Mouse (Mus musculus): ENCODE measurements around the gene Tpcn1.

Gene Tpcn1

DNA sequence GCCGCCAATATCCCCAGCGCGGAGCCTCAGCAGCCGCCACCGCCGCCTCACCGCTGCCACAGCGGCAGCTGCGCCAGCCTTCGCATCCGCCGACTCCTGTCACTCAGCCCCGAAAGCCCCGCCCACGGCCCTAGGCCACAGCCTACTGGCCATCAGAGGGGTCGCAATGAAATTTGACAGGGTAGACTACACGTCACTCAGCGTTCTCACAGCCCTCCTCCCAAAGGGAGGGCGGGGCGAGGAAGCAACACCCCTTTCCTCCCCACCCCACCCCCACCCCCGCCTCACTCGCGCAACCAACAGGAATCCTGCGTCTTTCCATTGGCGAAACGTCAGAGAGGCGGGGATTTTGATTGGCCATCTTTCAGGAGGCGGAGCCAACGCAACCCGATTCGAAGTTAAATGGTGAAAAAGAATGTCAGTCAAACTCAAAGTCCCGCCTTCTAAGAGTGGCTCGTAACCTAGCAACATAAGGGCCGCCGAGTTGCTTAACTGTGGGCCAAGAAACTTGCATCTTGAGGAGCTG lies at the start of gene Tpcn1, which contains the start of gene Iqcd:
Gene Tpcn1 (minus strand): TSS at position 105 of the 526 bp plus-strand sequence.
Gene Iqcd (plus strand): TSS at position 448 of the 526 bp plus-strand sequence.
- peak; percentile 100 for DNase-seq

DNA sequence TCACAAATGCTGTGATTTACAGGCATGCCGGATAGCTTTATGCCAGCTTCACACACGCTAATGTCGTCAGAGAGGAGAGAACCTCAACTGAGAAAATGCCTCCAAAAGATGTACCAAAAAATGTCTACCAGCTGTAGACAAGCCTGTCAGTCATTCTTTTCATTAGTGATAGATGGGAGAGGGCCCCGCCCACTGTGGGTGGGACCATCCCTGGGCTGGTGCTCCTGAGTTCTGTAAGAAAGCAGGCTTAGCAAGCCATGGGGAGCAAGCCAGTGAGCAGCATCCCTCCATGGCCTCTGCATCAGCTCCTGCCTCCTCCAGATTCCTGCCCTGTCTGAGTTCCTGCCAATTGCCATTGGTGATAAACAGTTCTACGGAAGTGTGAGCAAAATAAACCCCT lies 47.2 kb upstream of the Tpcn1 start:
- no peak for DNase-seq

DNA sequence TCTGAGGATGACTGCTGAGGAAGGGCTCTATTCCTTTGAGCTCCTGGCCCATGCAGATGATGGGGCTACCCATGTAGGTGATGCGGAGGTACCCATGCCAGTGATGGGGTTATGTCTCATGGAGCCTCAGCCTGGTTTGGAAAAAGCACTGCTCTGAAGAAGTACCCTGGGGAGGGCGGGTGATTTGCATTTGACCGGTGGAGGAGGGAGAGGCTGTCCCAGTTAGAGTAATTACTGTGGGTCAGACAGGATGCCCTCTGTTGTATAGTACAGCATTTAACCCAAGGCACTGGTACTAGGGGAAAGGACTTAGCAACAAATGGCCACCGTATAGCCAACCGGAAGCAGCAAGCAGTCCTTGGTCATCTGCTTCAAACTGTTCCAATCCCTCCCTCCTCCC lies 46.4 kb upstream of the Tpcn1 start:
- no peak for DNase-seq

DNA sequence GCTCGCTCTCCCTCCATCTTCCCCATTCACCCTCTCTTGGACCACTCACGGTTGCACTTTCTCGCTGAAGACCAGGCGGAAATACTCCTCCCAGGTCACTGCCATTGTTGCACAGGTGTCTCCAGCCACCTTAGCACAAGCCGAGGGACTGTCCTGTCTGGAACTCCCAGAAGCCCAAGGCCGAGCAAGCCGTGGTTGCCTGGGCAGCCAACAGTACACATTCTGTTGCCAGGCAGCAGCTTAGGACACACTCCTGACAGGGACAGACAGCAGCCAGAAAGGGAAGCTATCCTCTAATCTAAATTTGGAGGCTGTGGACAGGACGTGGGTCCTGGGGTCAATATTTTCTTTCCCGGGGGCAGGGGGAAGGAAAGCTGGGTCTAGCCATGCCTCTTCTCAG lies 45.7 kb upstream of the Tpcn1 start, which contains the start of gene Cfap73:
Gene Cfap73 (minus strand): TSS at position 105 of the 400 bp plus-strand sequence.
- DNase-seq = no peak

DNA sequence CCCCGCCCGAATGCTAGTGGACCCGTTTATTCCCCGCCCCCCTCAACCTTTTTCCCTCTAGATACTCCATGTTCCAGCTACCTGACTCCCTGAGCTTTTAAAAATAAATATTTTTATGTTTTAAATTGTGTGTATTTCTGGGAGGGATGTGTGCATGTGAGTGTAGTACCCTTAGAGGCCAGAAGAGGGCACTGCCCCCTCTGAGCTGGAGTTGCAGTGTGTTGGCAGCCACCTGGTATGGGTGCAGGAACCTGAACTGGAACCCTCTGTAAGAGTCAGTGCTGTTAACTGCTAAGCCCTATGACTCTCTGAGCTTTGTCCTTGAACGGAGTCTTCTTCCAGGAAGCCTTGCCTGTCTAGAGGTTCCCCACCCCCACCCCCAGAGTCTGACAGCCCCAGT lies 43.4 kb upstream of the Tpcn1 start:
- DNase-seq = no peak

DNA sequence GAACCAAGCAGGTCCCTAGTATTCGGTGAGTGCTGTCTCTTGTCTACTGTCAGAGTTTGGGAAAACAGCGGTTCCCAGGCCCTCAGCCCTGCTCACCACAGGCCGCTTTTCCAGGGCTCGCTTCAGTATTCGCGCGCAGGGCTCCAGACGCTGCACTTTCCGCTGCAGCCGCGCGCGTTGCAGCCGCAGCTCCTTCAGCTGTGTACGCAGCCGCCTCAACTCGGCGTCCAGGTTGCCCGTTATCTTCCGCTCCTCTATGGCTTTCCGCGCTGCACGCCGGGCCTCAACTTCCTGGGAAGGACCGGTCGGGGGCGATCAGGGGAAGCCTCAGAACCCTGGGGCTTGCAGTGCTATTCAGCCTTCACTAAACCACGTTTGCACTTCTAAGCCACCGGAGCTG lies 42.7 kb upstream of the Tpcn1 start:
- DNase-seq = no peak

DNA sequence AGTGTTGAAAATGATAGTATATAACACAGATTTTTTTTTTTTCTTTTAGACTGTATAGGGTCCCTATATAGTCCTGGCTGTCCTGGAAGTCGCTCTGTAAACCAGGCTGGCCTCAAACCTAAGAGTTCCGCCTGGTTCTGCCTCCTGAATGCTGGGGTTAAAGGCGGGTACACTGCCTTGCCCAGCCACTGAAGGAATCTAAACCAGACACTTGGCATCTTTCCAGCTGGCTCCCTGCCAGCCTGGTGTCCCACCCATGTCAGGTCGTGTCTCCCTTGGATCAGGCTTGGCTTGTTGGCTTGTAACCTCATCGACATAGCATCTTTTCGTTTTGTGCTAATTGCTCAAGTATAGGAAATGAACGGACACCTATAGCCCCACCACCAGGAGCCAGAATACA lies 40.2 kb upstream of the Tpcn1 start:
- no peak for DNase-seq

DNA sequence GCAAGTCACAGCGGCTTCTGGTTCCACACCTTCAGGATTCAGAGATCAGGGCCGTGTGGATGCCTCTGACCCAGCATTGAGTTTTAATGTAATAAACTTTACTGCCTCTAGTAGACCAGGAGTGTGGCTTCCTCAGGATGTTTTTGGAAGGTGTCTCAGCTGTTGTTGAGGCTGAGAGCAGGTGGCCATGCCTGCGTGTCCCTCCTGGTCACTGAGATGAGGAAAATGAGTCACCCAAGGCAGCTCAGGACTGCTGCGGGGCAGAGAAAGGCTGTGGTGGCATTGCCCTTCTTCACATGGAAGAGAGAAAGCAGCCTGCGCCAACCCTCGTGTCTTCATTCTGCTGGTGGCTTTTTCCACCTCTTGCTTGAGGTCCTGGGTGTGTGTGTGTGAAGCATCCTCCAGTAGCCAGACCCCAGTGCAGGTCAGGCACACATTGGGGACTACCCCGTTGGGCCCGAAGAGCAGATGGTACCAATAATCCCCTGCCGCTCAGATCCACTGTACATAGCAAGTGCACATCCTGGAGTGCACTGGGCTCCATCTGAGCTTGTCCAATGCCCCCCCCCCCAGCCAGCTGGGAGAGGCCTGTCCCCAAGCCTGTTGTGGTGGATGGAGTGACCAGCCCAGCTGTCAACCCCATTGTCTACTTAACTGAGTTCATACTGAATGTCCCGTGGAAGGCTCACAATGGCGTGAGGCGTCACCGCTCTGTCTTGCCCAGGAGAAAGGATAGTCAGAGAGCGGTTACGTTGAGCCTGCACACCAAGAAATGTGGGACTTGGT lies 39.2 kb upstream of the Tpcn1 start:
- DNase-seq = no peak

DNA sequence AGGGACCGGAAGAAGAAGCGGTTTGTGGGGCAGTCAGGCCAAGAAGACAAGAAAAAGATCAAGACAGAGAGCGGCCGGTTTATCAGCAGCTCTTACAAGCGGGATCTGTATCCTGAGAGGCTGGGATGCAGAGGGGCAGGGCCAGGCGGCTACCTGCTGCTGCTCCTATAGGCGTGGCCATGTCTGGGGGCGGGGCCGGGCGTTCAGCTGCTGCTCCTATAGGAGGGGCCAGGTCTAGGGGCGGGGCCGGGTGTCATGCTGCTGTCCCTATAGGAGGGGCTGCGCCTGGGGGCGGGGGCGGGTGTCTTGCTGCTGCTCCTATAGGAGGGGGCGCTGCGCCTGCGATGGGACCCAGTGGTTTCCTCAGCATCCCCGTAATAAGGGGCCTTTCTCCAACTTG lies 37.9 kb upstream of the Tpcn1 start:
- no peak for DNase-seq

DNA sequence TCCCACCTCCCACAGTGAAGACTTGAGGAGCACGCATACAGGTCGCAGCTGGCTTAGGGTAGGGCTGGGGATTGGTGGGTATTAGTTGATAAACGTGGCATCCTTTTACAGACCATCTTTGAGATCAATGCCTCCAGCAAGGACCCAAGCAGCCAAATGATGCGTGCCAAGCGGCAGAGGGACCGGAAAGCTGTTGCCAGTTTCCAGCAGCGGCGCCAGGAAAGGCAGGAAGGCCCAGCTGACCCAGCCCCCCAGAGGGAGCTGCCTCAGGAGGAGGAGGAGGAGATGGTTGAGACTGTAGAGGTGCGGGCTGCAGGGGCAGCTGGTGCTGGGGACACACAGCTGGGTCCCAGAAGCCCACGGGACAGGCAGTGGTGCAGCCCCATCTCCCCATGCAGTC lies 36.0 kb upstream of the Tpcn1 start:
- DNase-seq = no peak

DNA sequence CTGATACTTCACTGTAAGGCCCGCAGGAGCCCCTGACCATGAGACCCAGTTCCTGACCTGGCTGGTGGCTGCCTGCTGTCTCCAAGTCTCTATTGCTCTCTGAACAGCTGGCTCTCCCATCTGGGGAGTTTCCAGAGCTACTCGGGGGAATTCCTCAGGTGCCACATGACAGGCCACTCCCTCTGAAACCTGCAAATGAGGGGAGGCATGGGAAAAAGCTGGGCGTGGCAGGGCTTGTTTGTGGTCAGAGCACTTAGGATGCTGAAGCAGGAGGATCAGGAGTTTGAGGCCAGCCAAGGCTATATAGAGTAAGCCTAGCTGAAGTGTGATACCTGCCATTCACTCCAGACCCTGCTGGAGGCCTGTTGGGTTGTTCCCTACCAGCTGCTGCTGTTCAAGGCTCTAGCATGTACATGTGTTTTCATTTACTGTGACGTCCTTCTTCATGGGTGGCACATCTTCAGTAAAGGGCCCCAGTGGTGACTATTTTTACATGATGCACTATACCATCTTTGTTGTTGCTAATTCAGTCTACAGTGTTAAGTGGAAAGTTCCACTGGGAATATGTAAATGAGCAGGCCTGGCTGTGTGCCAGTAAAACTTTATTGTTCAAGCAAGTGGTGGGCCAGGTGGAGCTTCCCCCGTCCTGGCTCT lies 33.9 kb upstream of the Tpcn1 start:
- DNase-seq = no peak

DNA sequence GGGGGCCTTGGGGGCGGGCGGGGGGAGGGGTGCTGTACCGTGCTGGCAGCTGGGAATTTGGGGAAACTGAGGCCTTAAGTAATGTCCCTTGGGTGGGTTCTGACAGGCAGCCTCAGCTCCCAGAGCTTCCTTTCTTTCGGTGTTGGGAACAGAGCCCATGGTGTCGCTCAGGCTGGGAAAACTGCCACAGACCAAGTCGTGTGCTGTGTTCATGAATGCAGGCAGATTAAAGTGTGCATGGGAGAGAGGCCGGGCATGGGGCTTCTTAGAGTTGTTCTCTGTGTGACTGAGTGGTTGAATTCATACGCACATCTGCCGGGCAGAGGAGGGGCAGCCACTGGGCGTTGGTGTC lies 33.3 kb upstream of the Tpcn1 start:
- DNase-seq = no peak

DNA sequence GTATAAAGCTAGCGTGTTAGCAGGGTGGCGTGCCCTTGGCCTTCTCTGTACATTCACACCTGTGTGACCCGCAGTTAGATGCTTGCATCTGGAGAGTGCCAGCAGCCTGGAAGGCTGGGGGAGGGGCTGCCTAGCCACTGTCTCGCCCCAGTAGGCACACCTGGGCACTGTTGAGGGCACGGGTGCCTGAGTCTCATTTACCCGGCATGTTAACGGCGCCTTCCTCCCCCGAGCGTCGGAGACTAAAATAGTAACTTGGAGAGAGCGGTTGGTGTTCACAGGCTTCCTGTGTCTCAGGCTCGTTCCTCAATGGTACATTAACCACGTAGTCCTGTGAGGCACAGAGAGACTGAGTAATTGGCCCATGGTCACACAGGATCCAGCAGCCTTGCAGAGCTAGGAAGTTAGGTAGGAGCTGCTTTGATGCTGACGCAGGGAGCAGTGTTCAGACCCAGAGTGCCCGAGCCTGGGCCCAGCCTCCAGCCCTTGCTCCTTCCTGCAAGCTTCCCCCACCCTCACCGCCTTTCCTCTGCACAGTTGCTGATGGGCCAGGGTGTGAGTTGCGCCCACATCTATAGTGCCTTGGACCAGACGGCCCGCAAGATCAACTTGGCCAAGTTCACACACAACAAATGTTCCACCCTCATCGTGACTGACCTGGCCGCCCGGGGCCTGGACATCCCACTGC lies 32.7 kb upstream of the Tpcn1 start:
- DNase-seq = no peak

DNA sequence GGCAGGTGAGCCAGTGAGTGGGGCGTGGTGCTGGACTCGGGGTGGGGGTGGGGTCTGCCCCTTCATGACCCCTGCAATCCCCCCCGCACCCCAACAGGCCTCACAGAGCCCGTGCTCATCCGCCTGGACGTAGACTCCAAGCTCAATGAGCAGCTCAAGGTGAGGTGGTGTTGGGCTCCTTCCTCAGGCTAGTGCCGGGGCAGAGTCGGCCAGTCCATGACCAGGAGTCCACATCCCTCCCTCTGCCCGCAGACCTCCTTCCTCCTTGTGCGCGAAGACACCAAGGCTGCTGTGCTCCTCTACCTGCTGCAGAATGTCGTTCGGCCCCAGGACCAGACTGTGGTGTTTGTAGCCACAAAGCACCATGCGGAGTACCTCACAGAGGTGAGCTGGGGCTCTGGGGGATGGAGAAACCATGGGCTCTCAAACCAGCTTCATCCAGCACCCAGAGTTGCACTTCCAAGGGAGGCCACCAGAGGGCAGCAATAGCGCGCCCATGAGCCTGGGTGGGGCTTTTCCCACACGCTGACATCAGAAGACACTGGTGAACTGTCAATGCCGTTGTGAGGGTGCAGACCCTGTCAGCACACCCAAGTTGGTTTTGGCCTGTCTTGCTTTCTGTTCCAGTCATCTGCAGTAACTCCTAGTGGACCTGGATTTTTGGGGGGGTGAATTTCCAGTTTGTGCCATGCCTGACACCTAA lies 32.1 kb upstream of the Tpcn1 start:
- peak; percentile 80 for DNase-seq

DNA sequence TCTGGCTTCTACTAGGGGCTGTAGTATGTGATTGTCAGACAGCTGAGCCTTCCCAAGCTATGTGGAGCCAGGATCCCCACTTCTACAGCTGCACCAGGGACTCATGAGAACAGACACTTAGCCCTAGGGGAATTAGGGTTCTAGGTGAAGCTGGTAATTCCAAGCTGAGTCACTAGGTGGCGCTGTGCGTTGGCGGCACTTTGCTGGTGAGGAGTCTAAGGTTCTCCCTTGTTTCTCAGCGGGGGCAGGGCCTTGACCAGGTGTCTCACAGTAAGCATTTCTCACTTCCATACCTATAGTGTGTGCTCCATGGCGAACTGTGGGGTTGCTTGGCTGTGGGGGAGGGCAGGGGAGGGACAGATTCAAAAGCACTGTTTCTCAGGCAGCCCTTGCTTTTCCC lies 30.7 kb upstream of the Tpcn1 start:
- DNase-seq = no peak

DNA sequence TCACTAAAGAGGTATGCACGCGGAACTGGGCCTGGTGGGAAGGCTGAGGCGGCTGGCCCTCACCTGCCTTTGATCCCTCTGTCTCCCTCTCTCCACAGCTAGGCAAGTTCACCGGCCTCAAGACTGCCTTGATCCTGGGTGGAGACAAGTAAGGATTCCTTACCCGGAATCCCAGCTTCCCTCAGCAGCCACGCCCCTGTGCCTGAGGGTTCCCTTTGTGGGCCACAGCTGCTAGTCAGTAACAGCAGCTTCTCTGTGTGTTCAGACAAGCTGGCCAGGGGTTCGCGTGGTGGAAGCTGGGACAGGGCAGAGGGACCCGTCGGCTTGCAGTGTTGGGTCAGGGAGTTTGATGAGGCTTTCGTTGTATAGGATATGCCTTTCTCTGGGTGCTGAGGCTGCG lies 30.3 kb upstream of the Tpcn1 start:
- DNase-seq = no peak

DNA sequence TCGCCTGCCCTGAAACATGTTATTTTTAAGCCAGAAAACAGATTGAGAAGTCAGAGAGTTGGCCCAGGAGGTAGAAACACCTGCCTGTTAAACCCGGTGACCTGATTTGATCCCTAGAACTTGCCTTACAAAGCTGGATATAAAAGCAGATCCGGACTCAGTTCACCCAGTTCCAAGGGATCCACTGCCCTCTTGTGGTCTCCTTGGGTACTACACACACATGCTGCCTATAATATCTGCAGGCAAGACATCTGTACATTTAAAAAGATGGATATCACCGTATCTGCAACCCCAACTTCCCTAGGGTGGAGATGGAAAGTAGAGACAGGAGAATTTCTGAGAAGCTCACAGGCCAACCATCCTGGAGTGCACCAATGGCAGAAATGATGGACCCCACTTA lies 27.4 kb upstream of the Tpcn1 start:
- DNase-seq = no peak

DNA sequence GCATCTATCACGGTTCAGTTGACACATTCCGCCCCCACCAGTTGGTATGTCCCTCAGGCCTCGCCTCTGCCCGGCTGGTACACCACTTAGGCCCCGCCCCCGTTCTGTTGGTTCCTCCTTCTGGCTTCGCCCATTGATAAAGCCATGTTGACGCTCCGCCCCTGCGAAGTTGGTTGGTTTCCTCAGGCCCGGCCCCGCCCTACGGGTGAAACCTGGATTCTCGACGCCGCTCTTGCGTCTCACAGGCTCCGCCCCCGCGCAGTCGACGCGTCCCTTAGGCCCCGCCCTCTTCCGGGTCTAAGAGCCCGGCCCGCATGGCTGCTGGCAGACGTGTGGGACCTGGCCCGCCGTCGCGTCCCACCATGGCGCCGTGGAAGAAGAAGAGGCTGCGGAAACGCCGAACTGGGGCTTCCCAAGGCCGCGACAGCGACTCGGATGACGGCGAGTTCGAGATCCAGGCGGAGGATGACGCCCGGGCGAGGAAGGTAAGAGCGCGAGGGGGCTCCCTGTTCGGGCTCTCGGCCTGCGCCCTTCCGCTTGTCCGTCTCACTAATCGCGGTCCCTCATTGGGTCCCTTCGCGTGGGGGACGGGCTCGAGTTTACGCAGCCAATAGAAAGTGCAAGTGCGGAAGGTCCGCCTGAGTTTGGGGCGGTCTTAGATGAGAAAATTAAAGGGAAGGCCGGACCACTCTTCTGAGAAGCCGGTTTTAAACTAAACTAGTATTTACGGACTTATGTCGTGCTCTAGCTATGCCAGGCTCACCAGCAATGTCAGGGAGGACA lies 24.5 kb upstream of the Tpcn1 start:
- peak; percentile 100 for DNase-seq

DNA sequence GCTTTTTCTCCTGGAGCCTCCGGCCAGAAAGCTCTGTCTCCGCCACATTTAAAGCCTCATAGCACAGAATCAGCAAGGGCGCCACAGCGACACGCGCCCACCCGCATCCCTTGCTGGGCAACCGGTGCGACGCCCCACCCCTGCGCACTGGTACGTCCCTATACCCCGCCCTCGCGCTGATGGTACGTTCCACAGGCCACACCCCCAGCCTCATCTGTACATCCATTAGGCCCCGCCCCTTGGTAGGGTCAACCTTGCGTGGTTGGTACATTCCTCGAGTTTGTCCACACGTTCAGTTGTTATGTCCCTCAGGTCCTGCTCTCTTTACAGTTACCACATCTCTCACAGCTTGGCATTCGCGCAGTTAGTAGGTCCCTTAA lies 24.0 kb upstream of the Tpcn1 start, which contains the start of the genes Rita1 and Ddx54:
Gene Rita1 (minus strand): TSS at position 148 of the 380 bp plus-strand sequence.
Gene Ddx54 (plus strand): TSS at position 298 of the 380 bp plus-strand sequence.
- DNase-seq = peak; percentile 99

DNA sequence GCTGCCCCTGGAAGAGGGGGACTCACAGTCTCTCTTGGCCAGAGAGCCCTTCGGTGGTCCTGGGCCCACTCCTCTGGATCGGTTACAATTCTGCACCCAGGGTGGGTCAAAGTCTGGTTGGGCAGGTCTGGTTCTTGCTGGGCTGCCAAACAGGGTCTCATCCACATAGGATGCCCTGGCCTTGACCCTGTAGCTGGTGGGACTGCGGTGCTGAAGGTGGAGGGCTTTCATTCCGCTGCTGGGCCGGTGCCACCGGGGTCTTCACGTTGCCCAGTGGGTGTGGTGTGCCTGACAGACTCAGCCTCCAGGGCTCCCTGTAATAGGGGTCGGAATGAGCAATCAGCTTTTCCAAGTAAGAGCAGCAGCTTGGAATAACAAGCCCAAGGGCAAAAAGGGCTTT lies 22.9 kb upstream of the Tpcn1 start:
- DNase-seq = peak; percentile 59

DNA sequence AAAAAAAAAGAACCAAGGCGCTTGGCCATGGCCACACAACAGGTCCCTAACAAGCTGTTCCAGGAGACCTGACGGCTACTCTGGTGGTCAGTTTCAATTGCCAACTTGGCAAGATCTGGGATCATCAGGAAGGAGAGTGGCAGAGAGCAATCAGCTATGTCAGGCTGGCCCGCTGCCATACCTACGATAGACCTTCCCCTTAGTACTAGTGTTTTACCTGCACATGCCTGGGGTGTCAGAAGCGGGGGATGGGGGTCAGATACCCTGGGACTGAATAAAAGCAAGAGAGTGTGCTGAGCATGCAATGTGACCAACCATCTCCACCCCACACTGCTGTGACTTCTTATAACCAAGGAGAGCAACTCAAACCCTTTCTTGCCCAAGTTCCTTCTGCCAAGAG lies 22.4 kb upstream of the Tpcn1 start:
- DNase-seq = no peak

DNA sequence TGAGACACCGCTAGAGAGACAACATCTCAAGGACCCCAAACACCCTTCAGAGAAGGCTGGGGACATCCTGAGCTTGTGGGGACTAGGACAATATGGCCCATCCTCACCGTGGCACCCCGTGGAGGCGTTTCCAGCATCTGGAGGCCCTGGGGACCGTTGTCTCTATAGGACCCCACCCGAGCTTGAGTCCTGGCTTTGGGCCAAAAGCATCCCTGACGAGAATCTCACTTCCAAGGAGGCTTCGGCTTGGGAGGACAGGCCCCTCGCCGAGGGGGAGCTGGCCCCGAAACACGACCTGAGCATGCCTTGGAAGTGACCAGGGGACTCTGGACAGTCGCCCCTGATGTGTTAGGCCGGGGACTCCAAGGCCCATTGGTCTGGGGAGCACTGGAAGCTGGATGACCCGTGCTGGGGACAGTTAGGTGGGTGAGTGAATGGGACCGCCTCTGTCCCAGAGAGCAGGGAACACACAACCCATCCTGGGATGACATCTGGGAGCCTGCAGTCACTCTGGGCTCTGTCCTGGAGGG lies 20.8 kb upstream of the Tpcn1 start:
- no peak for DNase-seq
